Mouse (Mus musculus) embryonic fibroblast, embryonic 13.5 days (primary cell): ENCODE data around the gene Slc9a3r2.

Source experiments
- CTCF ChIP-seq: IDR thresholded peaks from 2 replicates; pipeline ENCODE4 v1.5.1; 2011; ENCODE audit warnings: mild to moderate bottlenecking, control low read depth, low read length, moderate library complexity, borderline replicate concordance; ENCODE audit not compliant: insufficient read depth
- POLR2A ChIP-seq: IDR thresholded peaks from 2 replicates; pipeline ENCODE4 v1.6.1; 2011; ENCODE audit warnings: low read depth, mild to moderate bottlenecking, control low read depth, low read length, moderate library complexity

GRCm38 (mm10) chr17:24670246-24670844, 20.2 kb upstream of the Slc9a3r2 start:
- TF ChIP-seq CTCF (no peak), POLR2A (no peak)
